Mouse (Mus musculus): ENCODE data around the gene Trim65. TPM values are rescaled to one million over a fixed set of nuclear protein-coding genes. Genes with fewer than 3 reads are reported as not detected.

Gene Trim65
- total and polyA plus RNA-seq, 3 experiments: 0.66 to 2.0 (median 1.4) TPM

DNA sequence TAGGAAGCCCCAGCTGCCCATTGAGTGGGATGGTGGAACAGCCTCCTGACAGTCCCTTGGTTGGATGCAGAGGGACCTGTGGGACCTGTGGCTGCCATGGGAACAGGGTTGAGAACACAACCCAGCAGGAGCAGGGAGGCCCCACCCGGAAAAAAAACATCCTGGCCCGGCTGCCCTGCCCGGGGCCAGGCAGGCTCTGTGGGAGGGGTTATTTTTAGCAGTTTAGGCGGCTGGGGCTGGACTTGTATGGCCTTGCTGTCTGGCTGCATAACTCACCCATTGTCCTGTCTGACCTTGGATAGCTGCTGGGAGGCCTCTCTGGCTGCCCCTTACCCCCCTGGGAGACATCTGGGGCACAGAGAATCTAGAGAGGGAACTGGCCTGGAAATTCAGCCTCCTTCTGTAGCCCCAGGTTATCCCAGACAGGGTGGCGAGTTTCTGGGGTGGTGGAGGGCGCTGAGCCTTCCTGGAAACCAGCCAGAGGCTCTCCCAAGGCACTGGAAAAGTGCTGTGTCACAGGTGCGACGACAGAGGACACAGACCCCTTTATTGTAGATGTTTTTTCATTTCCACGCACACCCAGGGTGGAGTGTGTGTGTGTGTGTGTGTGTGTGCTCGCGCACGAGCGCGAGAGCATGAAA is 26.8 kb downstream of the Trim65 start:
- no peak overlapping the region for H3K9ac ChIP-seq (ENCODE audit: insufficient read depth, low read depth)
- H3K4me1 ChIP-seq (ENCODE audit: control insufficient read depth in 1 of 2, insufficient read depth in 2 of 2): peaks cover 18 to 27% of the 10 kb centered on the region in 2 experiments
- H3K4me3 ChIP-seq (replicated peaks in 1 of 3; ENCODE audit: low read depth in 2 of 3, low read length in 2 of 3, poor library complexity in 1 of 3): no peak overlapping the region
- H3K9me3 ChIP-seq (replicated peaks; ENCODE audit: low read length): no peaks in the 10 kb centered on the region
- TF ChIP-seq MEF2A (IDR thresholded peaks at IDR 0.05; ENCODE audit: borderline replicate concordance, low read depth, low read length) (peak; percentile 65; the same call in 1 of the 2 replicates), MAX (IDR thresholded peaks at IDR 0.05; ENCODE audit: low read length) (no peak), CHD1 (IDR thresholded peaks at IDR 0.05; ENCODE audit: low read depth, low read length) (no peak)
- H3K79me2 ChIP-seq (replicated peaks; ENCODE audit: control insufficient read depth, extremely low read depth, insufficient read depth, poor library complexity, severe bottlenecking): no peaks in the 10 kb centered on the region
- H3K27me3 ChIP-seq (replicated peaks): peaks cover 2% of the 10 kb centered on the region
- in situ Hi-C loops (cut with MboI; ENCODE audit: low pct_ligation_motif_present, low pct_unique_long_range_greater_than_20kb, low sequenced_read_pairs) (no loop called here), dilution Hi-C loops (cut with MboI; ENCODE audit: extremely low pct_ligation_motif_present, extremely low pct_unique_long_range_greater_than_20kb, low sequenced_read_pairs) (no loop called here)
- H3K4me2 ChIP-seq (ENCODE audit: insufficient read depth, low read depth, poor library complexity, severe bottlenecking): 0 out of 2 replicates have a peak overlapping the region, but pooled peaks have one; percentile 13
- H3K36me3 ChIP-seq (replicated peaks in 1 of 2; ENCODE audit: control insufficient read depth in 1 of 2, insufficient read depth in 1 of 2, low read length in 1 of 2): no peaks in the 10 kb centered on the region
- no peak overlapping the region for H3K27ac ChIP-seq (ENCODE audit: insufficient read depth, low read depth)
- no peak for DNase-seq (ENCODE audit: extremely low read depth)

DNA sequence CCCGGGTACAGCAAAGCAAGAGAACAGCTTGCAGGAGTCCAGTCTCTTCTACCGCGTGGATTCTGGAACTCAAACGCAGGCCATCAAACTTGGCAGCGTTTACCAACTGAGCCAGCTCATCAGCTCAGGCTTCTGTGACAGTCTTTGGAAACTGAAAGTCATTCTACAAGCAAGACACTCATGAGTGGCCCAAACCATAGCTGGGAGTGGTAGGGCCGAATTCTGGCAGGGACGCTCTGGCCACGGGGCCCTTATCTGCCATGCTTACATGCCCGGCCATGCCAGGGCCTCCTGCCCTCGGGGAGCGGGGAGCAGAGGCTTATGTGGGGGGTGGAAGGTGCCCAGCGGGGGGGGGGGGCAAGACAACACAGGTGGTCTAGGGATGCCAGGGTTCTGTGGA is 27.4 kb downstream of the Trim65 start:
- Histone ChIP-seq H3K4me1 (ENCODE audit: control insufficient read depth in 1 of 2, insufficient read depth in 2 of 2) (peaks cover 18 to 27% of the 10 kb centered on the region in 2 experiments), H3K36me3 (replicated peaks in 1 of 2; ENCODE audit: control insufficient read depth in 1 of 2, insufficient read depth in 1 of 2, low read length in 1 of 2) (no peaks in the 10 kb centered on the region), H3K27ac (ENCODE audit: insufficient read depth, low read depth) (no peak overlapping the region), H3K4me2 (ENCODE audit: insufficient read depth, low read depth, poor library complexity, severe bottlenecking) (no peak overlapping the region), H3K9ac (ENCODE audit: insufficient read depth, low read depth) (no peak overlapping the region), H3K9me3 (replicated peaks; ENCODE audit: low read length) (no peaks in the 10 kb centered on the region), H3K79me2 (replicated peaks; ENCODE audit: control insufficient read depth, extremely low read depth, insufficient read depth, poor library complexity, severe bottlenecking) (no peaks in the 10 kb centered on the region), H3K4me3 (replicated peaks in 1 of 3; ENCODE audit: low read depth in 2 of 3, low read length in 2 of 3, poor library complexity in 1 of 3) (no peak overlapping the region), H3K27me3 (replicated peaks) (peaks cover 4% of the 10 kb centered on the region)
- DNase-seq (ENCODE audit: extremely low read depth): no peak
- in situ Hi-C loops (cut with MboI; ENCODE audit: low pct_ligation_motif_present, low pct_unique_long_range_greater_than_20kb, low sequenced_read_pairs) (no loop called here), dilution Hi-C loops (cut with MboI; ENCODE audit: extremely low pct_ligation_motif_present, extremely low pct_unique_long_range_greater_than_20kb, low sequenced_read_pairs) (no loop called here)
- TF ChIP-seq IRF4 (IDR thresholded peaks at IDR 0.05; ENCODE audit: low read depth, low read length) (0 out of 2 replicates have a peak, but pooled peaks have one; percentile 8), NELFE (IDR thresholded peaks at IDR 0.05; ENCODE audit: low read depth, low read length) (no peak), CHD2 (IDR thresholded peaks at IDR 0.05; ENCODE audit: low read length) (no peak), RAD21 (IDR thresholded peaks at IDR 0.05; ENCODE audit: low read depth, low read length) (no peak), USF1 (IDR thresholded peaks at IDR 0.05; ENCODE audit: low read depth, low read length) (no peak)

DNA sequence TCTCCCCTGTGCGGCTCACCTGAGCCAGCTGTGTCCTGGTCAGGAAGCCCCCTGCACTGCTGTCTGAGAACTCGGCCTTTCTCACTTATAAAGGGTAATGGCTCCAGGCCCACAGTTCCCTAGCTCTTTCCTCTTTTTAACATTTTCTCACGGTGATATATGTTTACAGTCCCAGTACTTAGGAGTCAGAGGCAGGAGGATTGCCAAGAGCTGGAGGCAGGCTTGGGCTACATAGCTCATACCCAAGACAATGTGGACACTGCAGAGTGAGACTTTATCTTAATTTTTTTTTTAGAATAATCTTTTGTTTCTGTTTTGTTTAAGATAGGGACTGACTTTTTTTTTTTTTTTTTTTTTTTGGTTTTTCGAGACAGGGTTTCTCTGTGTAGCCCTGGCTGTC is 28.5 kb downstream of the Trim65 start:
- TF ChIP-seq CTCF (conservative IDR thresholded peaks at IDR 0.05 in 1 of 2, IDR thresholded peaks at IDR 0.05 in 1 of 2; ENCODE audit: low read depth in 2 of 2, low read length in 2 of 2) (no peak), ZMIZ1 (IDR thresholded peaks at IDR 0.05; ENCODE audit: low read depth, low read length) (no peak), KAT2A (IDR thresholded peaks at IDR 0.05; ENCODE audit: insufficient replicate concordance, low read length) (no peak), EP300 (IDR thresholded peaks at IDR 0.05; ENCODE audit: low read length) (no peak), MXI1 (IDR thresholded peaks at IDR 0.05; ENCODE audit: low read depth, low read length) (no peak), TCF12 (IDR thresholded peaks at IDR 0.05; ENCODE audit: low read depth, low read length) (no peak), ELF1 (IDR thresholded peaks at IDR 0.05; ENCODE audit: low read depth, low read length) (no peak), TBP (conservative IDR thresholded peaks at IDR 0.05; ENCODE audit: low read depth, low read length) (no peak), MEF2A (IDR thresholded peaks at IDR 0.05; ENCODE audit: borderline replicate concordance, low read depth, low read length) (no peak), SMC3 (IDR thresholded peaks at IDR 0.05; ENCODE audit: low read depth, low read length) (no peak), RCOR1 (conservative IDR thresholded peaks at IDR 0.05; ENCODE audit: low read depth, low read length) (no peak), CHD1 (IDR thresholded peaks at IDR 0.05; ENCODE audit: low read depth, low read length) (no peak), ZC3H11A (IDR thresholded peaks at IDR 0.05; ENCODE audit: low read depth, low read length) (no peak), ZKSCAN1 (IDR thresholded peaks at IDR 0.05; ENCODE audit: borderline replicate concordance, low read depth, low read length) (no peak), UBTF (IDR thresholded peaks at IDR 0.05; ENCODE audit: low read depth, low read length) (no peak), POLR2A (IDR thresholded peaks at IDR 0.05; ENCODE audit: low read depth, low read length) (no peak), JUN (IDR thresholded peaks at IDR 0.05; ENCODE audit: insufficient read depth, low read depth, low read length) (no peak), USF2 (conservative IDR thresholded peaks at IDR 0.05; ENCODE audit: low read depth, low read length) (no peak), RAD21 (IDR thresholded peaks at IDR 0.05; ENCODE audit: low read depth, low read length) (no peak)
- no peak overlapping the region for H3K4me3 ChIP-seq (replicated peaks in 1 of 3; ENCODE audit: low read depth in 2 of 3, low read length in 2 of 3, poor library complexity in 1 of 3)
- H3K4me1 ChIP-seq (ENCODE audit: control insufficient read depth in 1 of 2, insufficient read depth in 2 of 2): peaks cover 15 to 23% of the 10 kb centered on the region in 2 experiments
- dilution Hi-C loops (cut with MboI; ENCODE audit: extremely low pct_ligation_motif_present, extremely low pct_unique_long_range_greater_than_20kb, low sequenced_read_pairs): no loop called here
- in situ Hi-C loops (cut with MboI; ENCODE audit: low pct_ligation_motif_present, low pct_unique_long_range_greater_than_20kb, low sequenced_read_pairs): no loop called here
- H3K79me2 ChIP-seq (replicated peaks; ENCODE audit: control insufficient read depth, extremely low read depth, insufficient read depth, poor library complexity, severe bottlenecking): no peaks in the 10 kb centered on the region
- no peak for DNase-seq (ENCODE audit: extremely low read depth)
- no peaks in the 10 kb centered on the region for H3K9me3 ChIP-seq (replicated peaks; ENCODE audit: low read length)
- H3K27ac ChIP-seq (ENCODE audit: insufficient read depth, low read depth): no peak overlapping the region
- H3K4me2 ChIP-seq (ENCODE audit: insufficient read depth, low read depth, poor library complexity, severe bottlenecking): no peak overlapping the region
- H3K9ac ChIP-seq (ENCODE audit: insufficient read depth, low read depth): no peak overlapping the region
- peaks cover 4% of the 10 kb centered on the region for H3K27me3 ChIP-seq (replicated peaks)
- no peaks in the 10 kb centered on the region for H3K36me3 ChIP-seq (replicated peaks in 1 of 2; ENCODE audit: control insufficient read depth in 1 of 2, insufficient read depth in 1 of 2, low read length in 1 of 2)
